24 mouse cellular contexts compared by ENCODE assay signal in genomic region chr16:94731027-94731426, GRCm38 (mm10).
"Had no signal": no experiment of that assay in that cellular context is flagged by ENCODE, and none has a peak within 500 bp of the region (broad histone marks: within the 10 kb centered on the region; RNA-seq: fewer than 3 reads in every experiment).

No protein-coding gene starts in this region.

- H3K4me2 ChIP-seq: hindbrain, embryonic 12.5 days; hindbrain, embryonic 14.5 days; kidney, embryonic 15.5 days; limb, embryonic 13.5 days; limb, embryonic 15.5 days; liver, embryonic 12.5 days had no signal

- H3K27me3 ChIP-seq: hindbrain, embryonic 12.5 days; kidney, embryonic 15.5 days; limb, embryonic 13.5 days; limb, embryonic 15.5 days; liver, embryonic 12.5 days had no signal

- H3K4me3 ChIP-seq: gastrocnemius, adult 2 months; heart, embryonic 10.5 days; hindbrain, embryonic 10.5 days; hindbrain, embryonic 12.5 days; kidney, embryonic 15.5 days; limb, embryonic 13.5 days; limb, embryonic 15.5 days; liver, embryonic 12.5 days had no signal

- ATAC-seq: hindbrain, embryonic 16.5 days; liver, embryonic 12.5 days had no signal

- DNase-seq: gastrocnemius, adult 2 months; gastrocnemius, postnatal 10 days; gastrocnemius, postnatal 25 days; heart, adult 18-20 months; heart, postnatal 10 days; heart, postnatal 4 days; kidney, adult 11 months; kidney, adult 2 months; kidney, adult 9 months; kidney, postnatal 14 days; kidney, postnatal 36 days; layer of hippocampus, adult 9-11 months; layer of hippocampus, postnatal 36 days; left cerebral cortex, postnatal 4 days had no signal

- H3K36me3 ChIP-seq: hindbrain, embryonic 10.5 days; hindbrain, embryonic 12.5 days; kidney, embryonic 15.5 days; limb, embryonic 13.5 days; limb, embryonic 15.5 days; liver, embryonic 12.5 days had no signal

- H3K27ac ChIP-seq: gastrocnemius, adult 2 months; heart, embryonic 10.5 days; hindbrain, embryonic 10.5 days; hindbrain, embryonic 12.5 days; hindbrain, embryonic 14.5 days; kidney, embryonic 15.5 days; kidney, postnatal 0 days; limb, embryonic 13.5 days; limb, embryonic 15.5 days; liver, embryonic 12.5 days had no signal

- H3K9ac ChIP-seq: hindbrain, embryonic 12.5 days; hindbrain, embryonic 14.5 days; kidney, embryonic 15.5 days; limb, embryonic 13.5 days; limb, embryonic 15.5 days; liver, embryonic 12.5 days had no signal

- H3K9me3 ChIP-seq: heart, embryonic 10.5 days; limb, embryonic 15.5 days had no signal

- H3K4me1 ChIP-seq: kidney, embryonic 15.5 days; limb, embryonic 15.5 days; liver, embryonic 12.5 days had no signal
